Mouse (Mus musculus): ENCODE measurements around the gene Rfx3.

Rfx3 gene

DNA sequence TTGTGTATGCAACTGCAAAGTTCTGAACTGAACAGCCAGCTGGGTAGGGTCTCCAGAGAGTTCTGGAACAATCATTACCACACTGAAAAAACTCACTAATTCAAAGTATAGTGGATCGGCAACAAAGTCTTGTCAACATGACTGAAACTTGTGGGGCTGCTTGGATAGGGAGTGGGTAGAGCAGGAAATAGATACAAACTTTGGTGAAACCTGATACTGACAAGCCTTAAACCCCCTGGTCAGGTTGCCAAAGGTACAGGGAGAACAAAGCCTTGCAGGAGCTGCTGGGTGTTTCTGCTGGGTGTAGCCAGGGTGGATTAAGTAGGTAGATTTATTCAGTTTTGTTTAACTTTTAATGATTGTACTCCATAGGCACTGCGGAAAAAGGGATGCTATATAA, 274.4 kb downstream of the Rfx3 start:
- in situ Hi-C loops (cut with MboI; ENCODE audit: low sequenced_read_pairs): no loop called here

DNA sequence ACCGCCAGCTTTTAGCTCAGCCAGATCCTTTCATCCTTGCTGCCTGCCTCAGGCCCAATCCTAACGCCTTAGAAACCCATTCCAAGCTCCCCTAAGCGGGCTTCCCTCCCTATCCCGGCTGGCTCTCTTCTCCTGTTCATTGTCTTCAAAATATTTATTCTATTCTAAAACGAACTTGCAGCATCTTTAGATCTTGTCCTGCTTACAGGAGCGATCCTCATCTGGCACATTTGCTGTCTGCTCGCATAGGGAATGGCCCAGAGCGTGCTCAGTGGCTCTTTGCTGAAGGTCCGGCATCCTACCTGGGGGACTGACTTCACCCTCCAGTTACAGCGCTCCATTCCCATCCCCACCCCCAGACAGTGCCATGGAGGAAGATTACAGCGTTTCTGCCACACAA, 292.0 kb downstream of the Rfx3 start:
- in situ Hi-C loops (cut with MboI; ENCODE audit: low sequenced_read_pairs): no loop called here

DNA sequence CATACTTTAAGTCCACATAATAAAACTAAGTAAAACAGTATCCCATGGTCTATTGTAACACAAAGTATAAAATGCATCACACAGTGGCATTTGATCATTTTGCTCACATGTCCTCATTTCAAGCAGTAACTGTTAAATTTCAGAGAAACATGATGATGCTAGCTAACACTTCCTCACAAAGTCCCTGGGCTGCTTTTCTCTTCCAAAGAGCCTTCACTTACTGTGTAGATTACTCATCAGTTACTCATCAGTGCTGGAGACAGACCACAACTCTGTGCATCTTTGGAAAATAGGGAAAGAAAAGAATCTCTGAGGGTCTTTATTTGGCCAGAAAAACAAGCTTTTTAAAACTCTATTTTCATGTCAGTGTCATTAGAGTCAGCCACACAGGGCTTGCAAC, 294.7 kb downstream of the Rfx3 start:
- in situ Hi-C loops (cut with MboI; ENCODE audit: low sequenced_read_pairs): no loop called here
